Mouse (Mus musculus) lung, postnatal 36 days (tissue): ENCODE results near the gene Nags.
A peak's percentile ranks its signal among the peaks of the same experiment; 100 is the strongest.

ENCODE experiments used
- DNase-seq: peaks from one replicate; pipeline ENCODE4 v3.0.0; 2022; ENCODE audit warnings: mixed read lengths

The Nags gene

GRCm38 (mm10) chr11:102145471-102146001, at the start of gene Nags:
Gene Nags (plus strand): TSS chr11:102145513.
- no peak for DNase-seq

- no peak for DNase-seq
Measured at GRCm38 (mm10) chr11:102095676-102096075, 49.6 kb upstream of the Nags start.

DNA sequence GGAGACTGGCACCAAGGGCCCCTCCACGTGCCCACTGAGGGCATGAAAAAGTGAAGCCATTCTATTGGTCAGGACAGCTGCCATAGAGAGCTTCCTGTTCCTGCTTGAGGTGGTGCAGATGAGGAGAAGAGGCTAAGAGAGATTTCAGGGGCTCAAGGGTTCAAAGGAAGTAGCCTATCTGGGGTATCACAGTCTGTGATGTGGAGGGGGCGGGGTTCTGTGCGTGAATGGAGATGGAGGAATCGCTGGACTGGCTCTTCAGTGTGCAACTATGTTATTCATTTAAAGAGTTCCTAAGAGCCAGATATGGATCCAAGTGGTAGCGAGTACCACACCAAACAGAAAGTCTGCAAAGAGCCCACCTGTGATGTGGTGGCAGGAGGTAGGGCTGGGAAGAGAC, 48.9 kb upstream of the Nags start:
- DNase-seq = no peak

DNA sequence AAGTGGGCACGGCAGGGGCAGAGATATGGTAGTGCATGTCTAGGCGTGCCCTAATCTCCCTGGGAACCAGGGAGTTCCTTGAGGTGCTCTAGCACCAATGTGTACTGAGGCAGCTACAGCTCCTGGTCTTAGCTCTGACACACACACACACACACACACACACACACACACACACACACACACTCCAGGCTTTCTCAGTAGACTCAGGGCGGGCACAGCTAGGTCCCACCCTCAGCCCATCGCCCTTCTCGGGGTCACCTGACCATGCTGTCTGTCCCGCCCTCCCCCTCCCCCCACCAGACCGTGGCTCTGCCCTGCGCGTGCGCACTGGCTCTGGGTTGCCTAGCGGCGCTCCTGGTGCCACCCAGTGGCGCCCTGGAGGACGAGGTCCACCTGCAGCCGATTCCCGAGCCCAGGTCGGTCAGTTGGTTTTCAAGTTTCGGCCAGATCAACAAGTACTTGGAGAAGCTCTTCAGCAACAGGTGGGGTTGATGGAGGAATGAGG, 48.4 kb upstream of the Nags start:
- peak; percentile 66 for DNase-seq

- no peak for DNase-seq
Measured at GRCm38 (mm10) chr11:102101219-102101618, 44.1 kb upstream of the Nags start, which contains the start of gene Ppy. Gene Ppy (minus strand): TSS chr11:102101319.

DNA sequence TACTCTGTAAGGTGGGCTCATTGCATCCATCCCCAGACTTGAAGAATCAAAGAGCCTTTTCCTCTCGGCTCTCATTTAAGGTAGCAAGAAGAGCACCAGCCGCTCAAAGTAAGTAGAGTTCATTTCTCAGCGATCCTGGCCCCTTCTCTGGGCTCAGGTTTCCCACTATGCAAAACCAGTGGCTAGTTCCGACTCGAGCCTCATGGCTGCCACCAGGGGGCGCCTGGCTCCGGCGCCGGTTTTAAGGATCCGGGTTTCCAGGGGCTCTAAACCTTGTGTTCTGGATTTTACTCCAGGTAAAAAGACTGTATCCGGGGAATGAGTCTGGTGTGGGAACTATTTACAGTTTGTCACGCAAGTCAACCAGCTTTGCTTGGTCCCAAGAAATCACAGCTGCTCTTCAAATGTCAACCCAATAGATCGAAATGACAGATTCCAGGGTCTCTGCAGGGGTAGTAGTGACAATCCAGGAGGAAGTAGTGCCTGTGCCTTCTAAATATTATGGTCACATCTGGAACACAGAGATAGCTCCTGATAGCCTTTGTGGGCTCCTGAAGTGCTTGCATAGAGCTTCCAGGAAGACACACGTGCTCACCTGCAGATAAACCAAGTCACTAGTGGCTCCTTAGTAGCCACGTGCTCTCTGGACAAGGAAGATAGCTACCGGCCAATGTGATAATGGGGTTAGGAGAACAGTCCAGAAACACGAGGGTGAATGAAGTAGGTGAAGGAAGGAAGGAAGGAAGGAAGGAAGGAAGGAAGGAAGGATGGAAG, 42.6 kb upstream of the Nags start:
- DNase-seq = peak; percentile 74

DNA sequence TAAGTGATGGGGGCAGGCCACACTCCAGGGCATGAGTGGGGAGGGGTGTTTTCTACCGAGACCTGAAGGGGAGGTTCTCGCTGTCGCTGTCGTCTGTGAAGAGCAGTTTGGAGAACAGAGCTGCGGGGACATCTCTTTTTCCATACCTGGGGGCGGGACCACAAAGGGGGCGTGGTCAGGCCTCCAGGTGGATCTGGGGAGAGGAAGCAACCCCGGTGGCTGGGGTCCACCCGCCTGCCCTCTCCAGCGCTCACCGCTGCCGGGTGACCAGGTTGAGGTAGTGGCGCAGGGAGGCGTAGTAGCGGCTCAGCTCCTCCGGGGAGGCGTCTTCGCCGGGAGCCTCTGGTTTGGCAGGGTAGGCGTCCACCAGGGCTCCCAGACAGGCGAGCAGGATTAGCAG, 38.4 kb upstream of the Nags start:
- DNase-seq = no peak

DNA sequence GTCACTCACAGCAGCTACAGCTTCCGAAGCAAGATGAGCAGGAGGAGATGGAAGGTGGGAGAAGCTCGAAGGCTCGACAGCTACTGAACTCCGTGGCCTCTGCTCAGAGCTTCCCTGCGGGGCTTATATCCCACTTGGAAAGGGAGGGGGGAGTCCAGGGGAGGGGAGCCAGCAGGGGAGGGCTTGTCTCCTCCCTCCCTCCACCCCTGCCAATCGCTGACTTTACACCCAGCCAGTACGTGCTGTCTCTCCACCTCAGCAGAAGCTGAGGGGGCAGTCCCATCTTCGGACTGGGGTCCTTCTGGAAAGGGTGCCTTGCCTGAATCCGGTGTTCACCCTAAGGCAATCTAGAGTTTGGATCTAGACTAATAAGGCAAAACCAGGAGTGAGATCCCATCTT, 37.6 kb upstream of the Nags start, which contains the start of gene Pyy:
Gene Pyy (minus strand): TSS at position 101 of the 400 bp plus-strand sequence.
- DNase-seq = no peak

- DNase-seq = no peak
Measured at GRCm38 (mm10) chr11:102111576-102111975, 33.7 kb upstream of the Nags start.

DNA sequence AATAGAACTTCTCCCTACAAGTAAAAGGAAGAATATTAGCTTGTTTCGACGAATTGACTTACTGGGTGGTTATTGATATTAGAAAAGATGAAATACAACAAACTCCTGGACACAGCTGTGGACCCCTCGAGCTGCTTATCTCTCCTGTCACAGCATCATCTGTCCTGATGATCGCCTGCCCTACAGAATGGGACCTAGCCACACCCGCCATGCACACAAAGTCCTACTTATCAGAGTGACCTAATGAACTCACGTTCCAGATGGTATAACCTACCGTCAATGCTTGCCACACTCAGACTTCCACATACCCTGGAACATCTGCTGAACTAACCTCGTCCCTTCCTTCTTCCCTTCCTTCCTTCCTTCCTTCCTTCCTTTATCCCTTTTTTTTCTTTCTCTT, 29.1 kb upstream of the Nags start:
- DNase-seq = no peak

DNA sequence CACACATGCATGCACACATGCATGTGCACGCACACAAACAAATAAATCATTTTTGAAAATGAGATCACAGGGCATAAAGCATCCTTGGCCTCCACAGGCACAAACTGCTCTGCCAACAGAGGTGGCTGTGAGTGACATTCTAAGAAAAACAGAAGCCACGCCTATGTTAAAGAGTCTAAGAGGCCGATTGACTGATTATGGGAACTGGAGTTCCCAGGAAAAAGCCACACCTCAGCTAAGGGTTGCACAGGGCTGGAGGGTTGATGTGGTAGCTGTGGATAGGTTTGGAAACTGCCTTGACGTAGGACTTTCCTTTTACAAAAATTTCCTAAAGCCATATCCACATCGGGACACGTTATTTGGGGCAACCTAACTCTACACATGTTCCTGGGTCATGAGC, 27.9 kb upstream of the Nags start:
- DNase-seq = no peak

DNA sequence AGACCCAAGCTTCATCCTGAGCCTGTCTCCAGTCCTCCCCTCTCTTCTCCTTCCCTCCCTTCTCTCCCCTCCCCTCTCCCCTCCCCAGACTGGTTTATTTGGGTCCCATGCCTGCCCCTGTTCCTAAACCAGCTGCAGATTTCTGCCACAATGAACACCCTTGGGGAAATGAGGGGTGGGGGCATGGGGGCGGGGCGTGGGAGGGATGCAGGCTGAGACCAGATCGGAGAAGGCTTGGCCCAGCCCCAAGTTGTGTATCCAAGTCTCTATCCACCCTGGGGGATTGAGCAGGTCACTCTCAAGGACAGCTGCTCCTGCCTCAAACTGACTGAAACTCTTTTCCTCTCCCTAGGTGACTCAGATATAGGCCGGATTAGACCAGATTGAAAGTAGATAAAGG, 10.8 kb upstream of the Nags start:
- DNase-seq = no peak

DNA sequence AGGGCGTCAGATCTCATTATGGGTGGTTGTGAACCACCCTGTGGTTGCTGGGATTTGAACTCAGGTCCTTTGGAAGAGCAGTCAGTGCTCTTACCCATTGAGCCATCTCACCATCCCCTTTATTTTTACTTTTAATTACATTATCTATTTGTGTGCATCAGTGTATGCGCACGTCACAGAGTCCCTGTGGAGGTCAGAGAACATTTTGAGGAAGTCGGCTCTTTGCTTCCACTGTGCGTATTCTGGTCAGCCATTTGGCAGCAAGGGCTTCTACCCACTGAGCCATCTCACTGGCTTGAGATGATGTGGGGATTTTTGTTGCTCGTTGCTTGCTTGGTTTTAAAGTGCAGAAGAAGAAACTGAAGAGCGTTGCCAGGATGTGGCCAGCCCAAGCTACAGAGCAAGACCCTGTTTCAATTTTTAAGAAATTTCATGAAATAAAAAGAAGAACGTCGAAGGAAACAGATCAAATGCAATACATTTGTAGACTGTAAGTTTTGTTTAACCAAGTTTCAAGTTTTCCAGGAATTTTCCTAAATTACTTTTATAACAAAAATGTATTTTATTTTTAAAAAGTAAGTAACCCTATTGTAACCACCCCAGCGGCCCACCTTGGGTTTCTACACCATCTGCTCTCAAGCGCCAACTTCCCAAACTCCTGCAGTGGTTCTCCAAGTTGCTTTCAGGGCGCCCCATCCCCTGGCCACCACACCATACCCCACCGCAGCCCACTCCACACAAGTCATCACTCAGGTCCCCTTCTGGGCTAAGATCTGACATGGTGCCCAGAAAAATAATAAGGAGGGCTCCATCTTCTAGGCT, 7.5 kb upstream of the Nags start:
- no peak for DNase-seq

DNA sequence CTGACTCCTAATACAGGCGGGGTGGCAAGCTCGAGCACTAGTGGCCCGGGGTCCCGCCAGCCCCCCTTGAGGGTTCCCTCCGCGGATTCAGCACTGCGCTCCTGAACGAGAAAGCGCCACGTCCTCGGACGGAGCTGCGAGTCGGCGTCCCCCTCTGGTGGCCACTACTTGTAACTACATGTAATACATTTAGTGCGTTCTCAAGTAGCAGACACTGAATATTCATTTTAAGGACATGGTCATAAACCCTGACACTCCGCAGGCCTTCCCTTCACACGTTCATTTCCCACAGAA, 6.9 kb upstream of the Nags start:
- peak; percentile 63 for DNase-seq

DNA sequence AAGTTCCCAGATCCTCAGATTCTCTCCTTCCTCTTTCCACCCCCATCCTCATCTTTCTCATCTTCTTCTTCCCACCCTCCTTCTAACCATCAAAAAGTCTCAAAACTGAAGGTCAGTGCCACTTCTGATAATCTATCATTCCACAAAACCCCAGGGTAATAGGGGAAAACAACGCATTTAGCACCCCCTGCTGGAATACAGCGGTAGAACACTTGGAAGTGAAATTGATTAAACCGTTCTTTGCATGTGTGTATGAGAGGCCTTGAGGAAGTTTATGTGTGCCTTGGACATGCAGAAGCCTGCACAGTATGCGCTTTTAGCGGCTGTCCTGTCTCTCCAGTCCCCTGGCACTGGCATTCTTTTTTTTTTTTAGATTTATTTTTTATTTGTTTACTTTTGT, 4.8 kb upstream of the Nags start:
- peak; percentile 81 for DNase-seq

GRCm38 (mm10) chr11:102142355-102142754, 3.0 kb upstream of the Nags start:
- DNase-seq = no peak

DNA sequence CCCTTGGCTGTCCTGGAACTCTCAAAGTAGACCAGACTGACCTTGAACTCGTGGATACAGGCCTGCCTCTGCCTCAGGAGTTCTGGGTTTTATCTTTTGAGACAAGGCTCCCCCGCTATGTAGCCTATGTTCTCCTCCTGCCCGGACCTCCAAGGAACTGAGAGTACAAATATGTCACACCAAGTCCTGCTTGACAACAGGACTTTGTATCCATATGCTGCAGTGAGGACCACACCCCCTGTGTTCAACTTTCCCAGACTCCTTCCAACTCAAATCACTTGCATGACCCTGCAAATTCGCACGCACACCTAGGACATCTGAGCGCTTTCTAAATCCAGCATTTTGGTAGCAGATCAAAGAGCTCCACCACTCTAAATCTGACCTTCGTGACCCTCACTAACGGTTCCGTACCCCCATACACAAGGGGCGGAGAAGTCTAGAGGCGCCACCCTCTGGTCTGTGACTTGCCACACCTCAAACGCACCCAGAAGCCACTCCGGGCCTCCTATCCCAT, 299 bp upstream of the Nags start:
- no peak for DNase-seq

DNA sequence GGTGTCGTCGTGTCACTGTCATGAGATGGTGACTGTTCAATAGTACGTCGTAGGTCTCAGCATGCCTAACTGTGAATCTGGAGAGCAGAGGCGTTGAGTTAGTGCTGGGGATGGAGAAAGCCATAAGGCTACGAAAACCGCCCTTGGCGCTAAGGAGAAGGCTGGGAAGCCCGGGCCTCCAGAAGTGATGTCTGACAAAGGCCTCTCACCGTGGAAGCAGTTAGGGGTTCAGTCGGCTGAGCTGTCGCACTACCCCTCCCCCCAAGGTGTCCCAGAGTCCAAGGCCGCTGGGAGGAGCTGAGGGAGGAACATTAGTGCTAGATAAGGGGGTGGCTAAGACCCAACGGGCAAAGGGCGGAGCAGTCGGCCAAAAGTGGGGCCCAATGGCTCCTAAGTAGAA, 692 bp downstream of the Nags start:
- no peak for DNase-seq

DNA sequence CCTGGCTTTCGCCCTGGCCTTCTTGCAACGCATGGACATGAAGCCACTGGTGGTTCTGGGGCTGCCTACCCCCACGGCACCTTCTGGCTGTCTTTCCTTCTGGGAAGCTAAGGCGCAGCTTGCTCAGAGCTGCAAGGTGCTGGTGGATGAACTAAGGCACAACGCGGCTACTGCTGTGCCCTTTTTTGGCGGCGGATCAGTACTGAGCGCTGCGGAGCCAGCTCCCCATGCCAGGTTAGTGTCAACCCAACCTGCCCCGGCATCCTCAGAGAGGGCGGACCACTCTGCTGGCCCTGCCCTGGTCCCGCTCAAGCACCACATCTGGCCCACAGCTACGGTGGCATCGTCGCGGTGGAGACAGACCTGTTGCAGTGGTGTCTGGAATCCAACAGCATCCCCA, 1.2 kb downstream of the Nags start:
- no peak for DNase-seq

DNA sequence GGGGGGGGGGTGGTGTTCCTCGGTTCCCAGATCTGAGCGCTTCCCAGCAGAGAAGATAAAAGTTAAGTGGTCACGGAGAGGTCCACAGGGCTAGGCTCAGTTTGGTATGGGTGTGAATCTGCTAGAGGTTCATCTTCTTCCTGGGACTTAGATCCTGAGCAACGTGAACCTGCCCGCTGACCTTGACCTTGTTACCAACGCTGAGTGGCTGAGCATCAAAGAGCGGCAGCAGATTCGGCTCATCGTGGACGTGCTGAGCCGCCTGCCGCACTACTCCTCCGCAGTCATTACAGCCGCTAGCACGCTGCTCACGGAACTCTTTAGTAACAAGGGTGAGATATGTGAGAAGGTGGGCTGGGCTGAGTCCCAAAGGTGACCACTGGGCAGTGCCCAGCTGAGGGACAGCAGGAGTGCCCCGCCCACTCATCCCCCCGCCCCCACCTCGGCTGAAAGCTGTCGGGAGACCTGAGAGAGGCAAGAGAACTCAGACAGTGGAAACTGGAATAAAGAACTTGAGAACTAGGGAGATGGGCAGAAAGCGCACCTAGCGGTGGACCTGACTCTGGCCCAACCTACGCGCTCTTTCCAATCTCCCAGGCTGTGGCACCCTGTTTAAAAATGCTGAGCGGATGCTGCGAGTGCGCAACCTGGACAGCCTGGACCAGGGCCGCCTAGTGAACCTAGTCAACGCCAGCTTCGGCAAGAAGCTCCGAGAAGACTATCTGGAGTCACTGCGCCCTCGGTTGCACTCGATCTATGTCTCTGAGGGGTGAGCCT, 2.1 kb downstream of the Nags start:
- DNase-seq = no peak

DNA sequence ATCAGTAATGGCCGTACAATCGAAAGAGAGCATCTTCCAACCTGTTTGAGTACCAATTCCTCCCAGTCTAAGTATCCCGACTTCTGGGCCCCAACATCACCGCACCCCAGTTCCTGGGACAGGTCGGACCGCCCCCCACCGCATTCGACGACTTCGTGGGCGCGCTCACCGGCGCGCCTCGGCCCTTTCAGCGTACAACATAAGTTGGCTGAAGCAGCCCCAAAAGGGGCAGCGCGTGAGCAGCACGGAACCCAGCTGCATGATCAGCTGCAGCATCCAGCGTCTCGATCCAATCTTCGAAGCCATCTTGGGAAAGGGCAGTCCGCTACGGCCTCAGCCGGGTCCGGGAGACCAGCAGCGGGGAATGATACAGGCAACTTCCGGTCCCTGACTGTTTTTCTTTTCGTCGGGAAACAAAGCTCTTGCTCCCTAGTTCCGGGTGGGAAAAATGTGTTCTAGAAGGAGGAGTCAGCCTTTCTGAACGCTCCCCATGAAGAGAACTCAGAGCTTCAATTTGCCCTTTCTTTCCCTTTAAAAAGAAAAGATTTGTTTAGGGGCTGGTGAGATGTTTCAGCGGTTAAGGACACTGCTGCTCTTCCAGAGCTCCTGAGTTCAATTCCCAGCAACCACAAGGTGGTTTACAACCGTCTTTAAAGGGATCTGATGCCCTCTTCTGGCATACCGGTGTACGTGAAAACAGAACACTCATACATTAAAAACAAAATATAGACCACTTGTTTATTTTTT, 10.9 kb downstream of the Nags start, which contains the start of gene Tmem101:
Gene Tmem101 (minus strand): TSS at position 366 of the 747 bp plus-strand sequence.
- DNase-seq = peak; percentile 96

- DNase-seq = no peak
Measured at GRCm38 (mm10) chr11:102156786-102157089, 11.4 kb downstream of the Nags start.
